Mouse (Mus musculus): ENCODE results near the gene Rab14.

GRCm38 (mm10) chr2:35131491-35131890, 69.4 kb downstream of the Rab14 start:
- no peak for TF ChIP-seq CTCF (IDR thresholded peaks at IDR 0.05; ENCODE audit: borderline replicate concordance, control insufficient read depth, extremely low read depth, insufficient read depth, low read length, poor library complexity)
- TF ChIP-seq POLR2A (IDR thresholded peaks at IDR 0.05; ENCODE audit: control insufficient read depth, extremely low read depth, insufficient read depth, low read length, poor library complexity), result no peak

Data from thymus, adult 2 months (tissue).